Comparison of ENCODE assay signal across 8 mouse cellular contexts in the genomic region with DNA sequence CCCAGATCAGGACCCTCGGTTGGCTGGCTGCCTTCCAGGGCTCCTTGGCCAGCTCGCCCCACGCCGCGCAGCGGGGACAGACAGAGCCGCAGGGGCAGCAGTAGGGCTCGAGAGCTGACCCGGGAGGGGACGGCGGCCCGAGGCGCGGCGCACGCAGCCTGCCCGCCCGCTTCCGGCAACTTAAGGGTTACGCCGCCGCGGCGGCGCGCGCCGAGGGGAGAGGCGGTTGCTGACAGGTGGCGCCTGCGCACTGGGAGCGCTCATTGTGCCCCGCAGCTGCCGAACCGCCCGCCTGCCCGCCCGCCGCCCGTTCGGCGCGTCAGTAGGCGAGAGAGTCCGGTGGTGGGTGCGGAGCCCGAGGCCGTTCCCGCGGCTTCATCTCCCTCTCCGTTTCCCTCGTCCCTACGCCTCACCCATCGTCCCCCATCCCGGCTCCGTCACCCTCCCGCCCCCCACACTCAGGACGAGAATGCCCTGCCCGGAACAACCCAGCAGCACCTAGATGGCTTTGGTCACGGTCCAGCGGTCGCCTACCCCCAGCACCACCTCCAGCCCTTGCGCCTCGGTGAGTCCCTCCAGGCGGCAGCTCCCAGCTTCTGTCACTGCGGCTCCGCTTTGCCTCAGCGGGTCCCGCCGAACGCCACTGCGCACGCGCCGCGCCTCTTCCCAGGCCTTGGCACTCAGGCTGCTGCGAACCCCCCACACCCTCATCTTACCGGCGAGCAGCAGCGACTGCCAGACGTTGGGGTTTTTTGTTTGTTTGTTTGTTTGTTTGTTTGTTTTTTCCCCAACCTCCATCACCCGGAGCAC. TPM values are rescaled to one million over a fixed set of nuclear protein-coding genes. Genes with fewer than 3 reads are reported as not detected.
A peak's percentile ranks its signal among the peaks of the same experiment; 100 is the strongest.
DNase-seq lines count a peak whose midpoint lies in the region; ATAC-seq lines count a peak whose summit lies in the region.

Gene Ssh2 (plus strand): TSS at position 337 of the 810 bp plus-strand sequence.

- H3K9me3 ChIP-seq in embryonic facial prominence, embryonic 12.5 days, result no peaks in the 10 kb centered on the region
- no peaks in the 10 kb centered on the region for H3K9me3 ChIP-seq in limb, embryonic 11.5 days (ENCODE audit: control insufficient read depth, low read length)
- H3K9me3 ChIP-seq in midbrain, embryonic 13.5 days, result no peaks in the 10 kb centered on the region

- WGBS in embryonic facial prominence, embryonic 12.5 days, result under 1% methylated on average over 81 of the region's 82 CpGs
- under 1% methylated on average over 64 of the region's 82 CpGs for WGBS in limb, embryonic 11.5 days
- WGBS in midbrain, embryonic 13.5 days, result 0% methylated on average over 62 of the region's 82 CpGs

- H3K4me3 ChIP-seq in embryonic facial prominence, embryonic 12.5 days, result peak within 1 kb of the TSS; percentile 86
- H3K4me3 ChIP-seq in limb, embryonic 11.5 days (ENCODE audit: low read depth, low read length), result peak within 1 kb of the TSS; percentile 95
- H3K4me3 ChIP-seq in midbrain, embryonic 13.5 days (replicated peaks), result peak within 1 kb of the TSS; percentile 80

- peak; percentile 86 for ATAC-seq in embryonic facial prominence, embryonic 12.5 days (ENCODE audit: insufficient number of reproducible peaks, insufficient read depth, low FRiP score, low TSS enrichment)
- ATAC-seq in limb, embryonic 11.5 days (ENCODE audit: insufficient number of reproducible peaks, low FRiP score, low TSS enrichment, low read depth), result peak; percentile 81
- peak; percentile 91 for ATAC-seq in midbrain, embryonic 13.5 days

- H3K4me1 ChIP-seq in embryonic facial prominence, embryonic 12.5 days, result peaks cover 8% of the 10 kb centered on the region; the same call in 1 of the 2 replicates
- H3K4me1 ChIP-seq in limb, embryonic 11.5 days (ENCODE audit: control insufficient read depth, insufficient read depth, low read length), result no peaks in the 10 kb centered on the region
- peaks cover 28% of the 10 kb centered on the region for H3K4me1 ChIP-seq in midbrain, embryonic 13.5 days (replicated peaks)

- H3K27ac ChIP-seq in embryonic facial prominence, embryonic 12.5 days, result peak within 1 kb of the TSS; percentile 92
- peak within 1 kb of the TSS; percentile 89 for H3K27ac ChIP-seq in limb, embryonic 11.5 days (replicated peaks; ENCODE audit: low read depth, low read length)
- H3K27ac ChIP-seq in midbrain, embryonic 13.5 days, result peak within 1 kb of the TSS; percentile 99

- peak within 1 kb of the TSS; percentile 87 for H3K9ac ChIP-seq in embryonic facial prominence, embryonic 12.5 days
- H3K9ac ChIP-seq in limb, embryonic 11.5 days (ENCODE audit: low read length), result peak within 1 kb of the TSS; percentile 83
- H3K9ac ChIP-seq in midbrain, embryonic 13.5 days (replicated peaks), result peak within 1 kb of the TSS; percentile 95

- no peaks in the 10 kb centered on the region for H3K36me3 ChIP-seq in embryonic facial prominence, embryonic 12.5 days
- no peaks in the 10 kb centered on the region for H3K36me3 ChIP-seq in limb, embryonic 11.5 days (ENCODE audit: control insufficient read depth, insufficient read depth, low read length)
- no peaks in the 10 kb centered on the region for H3K36me3 ChIP-seq in midbrain, embryonic 13.5 days

- H3K4me2 ChIP-seq in embryonic facial prominence, embryonic 12.5 days (replicated peaks), result peak within 1 kb of the TSS; percentile 68
- H3K4me2 ChIP-seq in limb, embryonic 11.5 days (ENCODE audit: low read depth, severe bottlenecking), result peak within 1 kb of the TSS; percentile 84
- peak within 1 kb of the TSS; percentile 84 for H3K4me2 ChIP-seq in midbrain, embryonic 13.5 days (replicated peaks)

- DNase-seq in 3T3-L1 (ENCODE audit: low read depth, low spot score), result peak; percentile 75
- peak; percentile 86 to 89 for DNase-seq in adrenal gland, postnatal 36 days
- DNase-seq in heart, adult 18-20 months, result peak; percentile 84 to 87
- peak; percentile 86 for DNase-seq in kidney, adult 18-20 months
- DNase-seq in limb, embryonic 11.5 days (ENCODE audit: low spot score), result peak; percentile 90
- DNase-seq in spleen, adult 12 weeks (ENCODE audit: low spot score), result peak; percentile 70

- no peaks in the 10 kb centered on the region for H3K27me3 ChIP-seq in embryonic facial prominence, embryonic 12.5 days
- no peaks in the 10 kb centered on the region for H3K27me3 ChIP-seq in limb, embryonic 11.5 days (ENCODE audit: control insufficient read depth, insufficient read depth, low read length)
- no peaks in the 10 kb centered on the region for H3K27me3 ChIP-seq in midbrain, embryonic 13.5 days

RNA-seq across cellular contexts. Expression of gene Ssh2, which starts in this region (rescaled TPM):
- 10 to 100 TPM; 16.8 to 27.1 TPM for total RNA-seq in adrenal gland, postnatal 36 days (2021)
- polyA plus RNA-seq in embryonic facial prominence, embryonic 12.5 days (2016; fragmentation: Nextera tagmentation; extraction: Ambion mirVana), result 9.9 and 10.5 TPM in 2 replicates
- total RNA-seq in heart, adult 18-20 months (2021), result 10 to 100 TPM; 64.2 to 78.9 TPM
- 9.9 and 11.4 TPM in 2 replicates for polyA plus RNA-seq in limb, embryonic 11.5 days (2014; fragmentation: Nextera tagmentation; extraction: Ambion mirVana)
- 17.8 and 19.2 TPM in 2 replicates for polyA plus RNA-seq in midbrain, embryonic 13.5 days (2015; fragmentation: Nextera tagmentation; extraction: Ambion mirVana)

Comparison
In these comparisons a context has a peak if more than half of its experiments do, and no peak if none do; other contexts are left out.
1. Peak in every context shown above with its lines: DNase-seq, ATAC-seq, H3K4me3 ChIP-seq and H3K27ac ChIP-seq.